Mouse (Mus musculus): ENCODE results near the gene Prelid3b. TPM values are rescaled to one million over a fixed set of nuclear protein-coding genes. Genes with fewer than 3 reads are reported as not detected.

Prelid3b gene
- polyA plus RNA-seq, 1 experiment from 2014 or later = 64.2 TPM

- Histone ChIP-seq H3K36me3 (ENCODE audit: control insufficient read depth, insufficient read depth) (peaks cover 80% of the 10 kb centered on the region), H3K27me3 (ENCODE audit: control insufficient read depth, insufficient read depth, low read depth, low read length) (no peaks in the 10 kb centered on the region), H3K9ac (ENCODE audit: low read depth, low read length) (no peak overlapping the region), H3K4me2 (ENCODE audit: low read depth, low read length) (no peak overlapping the region), H3K4me1 (ENCODE audit: control insufficient read depth, low read depth, low read length) (no peaks in the 10 kb centered on the region), H3K27ac (ENCODE audit: low read length) (no peak overlapping the region), H3K4me3 (ENCODE audit: low read depth, low read length) (no peak overlapping the region), H3K9me3 (replicated peaks; ENCODE audit: control insufficient read depth, low read length) (no peaks in the 10 kb centered on the region)
- 88% methylated on average over 11 of the region's 11 CpGs for WGBS (ENCODE audit: insufficient replicate concordance)
- ATAC-seq (ENCODE audit: low read depth) = no peak
These were observed 48.4 kb downstream of the Prelid3b start for GRCm38 (mm10) chr2:174424301-174425085.

GRCm38 (mm10) chr2:174421107-174421506, 51.8 kb downstream of the Prelid3b start:
- ATAC-seq (ENCODE audit: low read depth) = no peak

GRCm38 (mm10) chr2:174415731-174416310, 57.1 kb downstream of the Prelid3b start, which contains the start of gene Nelfcd:
Gene Nelfcd, plus strand, starts transcription at chr2:174415804.
- Histone ChIP-seq H3K9me3 (replicated peaks; ENCODE audit: control insufficient read depth, low read length) (no peaks in the 10 kb centered on the region), H3K27ac (ENCODE audit: low read length) (peak within 1 kb of the TSS; percentile 62), H3K4me1 (ENCODE audit: control insufficient read depth, low read depth, low read length) (peaks cover 18% of the 10 kb centered on the region), H3K4me3 (ENCODE audit: low read depth, low read length) (peak within 1 kb of the TSS; percentile 96), H3K27me3 (ENCODE audit: control insufficient read depth, insufficient read depth, low read depth, low read length) (no peaks in the 10 kb centered on the region), H3K36me3 (ENCODE audit: control insufficient read depth, insufficient read depth) (peaks cover 6% of the 10 kb centered on the region), H3K4me2 (ENCODE audit: low read depth, low read length) (peak within 1 kb of the TSS; percentile 83), H3K9ac (ENCODE audit: low read depth, low read length) (peak within 1 kb of the TSS; percentile 97)
- under 1% methylated on average over 40 of the region's 40 CpGs for WGBS (ENCODE audit: insufficient replicate concordance)
- ATAC-seq (ENCODE audit: low read depth) = peak; percentile 96

More at GRCm38 (mm10) chr2:174421107-174421506, 51.8 kb downstream of the Prelid3b start:
- H3K9me3 ChIP-seq (replicated peaks; ENCODE audit: control insufficient read depth, low read length) = no peaks in the 10 kb centered on the region
- peaks cover 47% of the 10 kb centered on the region for H3K36me3 ChIP-seq (ENCODE audit: control insufficient read depth, insufficient read depth)
- no peak overlapping the region for H3K4me3 ChIP-seq (ENCODE audit: low read depth, low read length)
- WGBS (ENCODE audit: insufficient replicate concordance) = 91% methylated on average over 6 of the region's 6 CpGs
- H3K27ac ChIP-seq (ENCODE audit: low read length) = no peak overlapping the region
- no peak overlapping the region for H3K4me2 ChIP-seq (ENCODE audit: low read depth, low read length)
- peaks cover 12% of the 10 kb centered on the region for H3K4me1 ChIP-seq (ENCODE audit: control insufficient read depth, low read depth, low read length)
- H3K9ac ChIP-seq (ENCODE audit: low read depth, low read length) = no peak overlapping the region
- no peaks in the 10 kb centered on the region for H3K27me3 ChIP-seq (ENCODE audit: control insufficient read depth, insufficient read depth, low read depth, low read length)

Other genes with a start within 250 kb of the Prelid3b start
- 181 and 231 TPM in 2 replicates for gene Gnas, start 188.8 kb downstream of the Prelid3b start, polyA plus RNA-seq (2015; fragmentation: Nextera tagmentation; extraction: Ambion mirVana)
- 31.8 and 34.8 TPM in 2 replicates for gene Gm20721, start 126.4 kb downstream of the Prelid3b start, polyA plus RNA-seq (2015; fragmentation: Nextera tagmentation; extraction: Ambion mirVana)
- gene Nelfcd, start 57.3 kb downstream of the Prelid3b start, polyA plus RNA-seq (2015; fragmentation: Nextera tagmentation; extraction: Ambion mirVana) = 68.7 and 69.4 TPM in 2 replicates
- 125 and 128 TPM in 2 replicates for gene Ctsz, start 34.0 kb downstream of the Prelid3b start, polyA plus RNA-seq (2015; fragmentation: Nextera tagmentation; extraction: Ambion mirVana)
- 22.0 and 23.5 TPM in 2 replicates for gene Tubb1, start 22.4 kb downstream of the Prelid3b start, polyA plus RNA-seq (2015; fragmentation: Nextera tagmentation; extraction: Ambion mirVana)
- gene Atp5e, start 9.0 kb downstream of the Prelid3b start, polyA plus RNA-seq (2015; fragmentation: Nextera tagmentation; extraction: Ambion mirVana) = 366 and 385 TPM in 2 replicates
- gene Zfp831, start 170.5 kb upstream of the Prelid3b start, polyA plus RNA-seq (2015; fragmentation: Nextera tagmentation; extraction: Ambion mirVana) = 0.06 and 0.07 TPM in 2 replicates

Measured in liver, embryonic 16.5 days (tissue).